Mouse (Mus musculus) thymus, postnatal 14 days (tissue): Measurements from ENCODE around the gene Lrrc7.
"Not testable (repeated sequence)": the region's sequence is repeated elsewhere in the genome, so short reads cannot be mapped to it uniquely, and the experiment has no call there.

Source experiments
- DNase-seq: peaks from one replicate; pipeline ENCODE4 v3.0.0; 2021

Gene Lrrc7

GRCm38 (mm10) chr3:158164452-158164851, 397.6 kb downstream of the Lrrc7 start:
- no peak for DNase-seq

GRCm38 (mm10) chr3:158163127-158163526, 398.9 kb downstream of the Lrrc7 start:
- DNase-seq: no peak

- DNase-seq: no peak
These were observed 400.0 kb downstream of the Lrrc7 start for GRCm38 (mm10) chr3:158161924-158162490.

GRCm38 (mm10) chr3:158155515-158156286, 406.3 kb downstream of the Lrrc7 start:
- DNase-seq: no peak

GRCm38 (mm10) chr3:158154134-158154533, 407.9 kb downstream of the Lrrc7 start:
- no peak for DNase-seq

- DNase-seq: no peak
These were observed 413.0 kb downstream of the Lrrc7 start for GRCm38 (mm10) chr3:158148998-158149397.

GRCm38 (mm10) chr3:158140629-158141028, 421.4 kb downstream of the Lrrc7 start:
- DNase-seq: no peak

- DNase-seq: no peak
These were observed 424.2 kb downstream of the Lrrc7 start for GRCm38 (mm10) chr3:158137796-158138195.

- no peak for DNase-seq
These were observed 430.3 kb downstream of the Lrrc7 start for GRCm38 (mm10) chr3:158131672-158132071.

- no peak for DNase-seq
These were observed 430.8 kb downstream of the Lrrc7 start for GRCm38 (mm10) chr3:158131233-158131632.

- no peak for DNase-seq
These were observed 439.1 kb downstream of the Lrrc7 start for GRCm38 (mm10) chr3:158122899-158123298.

- no peak for DNase-seq
These were observed 456.8 kb downstream of the Lrrc7 start for GRCm38 (mm10) chr3:158105260-158105659.

GRCm38 (mm10) chr3:158103467-158103866, 458.6 kb downstream of the Lrrc7 start:
- no peak for DNase-seq

GRCm38 (mm10) chr3:158102530-158102929, 459.5 kb downstream of the Lrrc7 start:
- DNase-seq: not testable (repeated sequence)

GRCm38 (mm10) chr3:158102043-158102442, 460.0 kb downstream of the Lrrc7 start:
- DNase-seq: not testable (repeated sequence)

GRCm38 (mm10) chr3:158093919-158094318, 468.1 kb downstream of the Lrrc7 start:
- no peak for DNase-seq

GRCm38 (mm10) chr3:158091601-158092000, 470.4 kb downstream of the Lrrc7 start:
- no peak for DNase-seq

- DNase-seq: no peak
These were observed 484.2 kb downstream of the Lrrc7 start for GRCm38 (mm10) chr3:158077828-158078227.

- no peak for DNase-seq
These were observed 484.6 kb downstream of the Lrrc7 start for GRCm38 (mm10) chr3:158077380-158077772.

- no peak for DNase-seq
These were observed 485.2 kb downstream of the Lrrc7 start for GRCm38 (mm10) chr3:158076685-158077379.

- DNase-seq: no peak
These were observed 487.0 kb downstream of the Lrrc7 start for GRCm38 (mm10) chr3:158075004-158075403.

GRCm38 (mm10) chr3:158068613-158069263, 493.3 kb downstream of the Lrrc7 start:
- no peak for DNase-seq

GRCm38 (mm10) chr3:158067916-158068315, 494.1 kb downstream of the Lrrc7 start:
- no peak for DNase-seq
